8 mouse cellular contexts compared by ENCODE assay signal in genomic region chr1:30793357-30793883, GRCm38 (mm10).
"Had no signal": no experiment of that assay in that cellular context is flagged by ENCODE, and none has a peak within 500 bp of the region (broad histone marks: within the 10 kb centered on the region; RNA-seq: fewer than 3 reads in every experiment).

No protein-coding gene starts in this region.

- H3K36me3 ChIP-seq: limb, embryonic 13.5 days; midbrain, embryonic 12.5 days; stomach, embryonic 15.5 days had no signal

- H3K27ac ChIP-seq: layer of hippocampus, adult 2 months; limb, embryonic 13.5 days; liver, embryonic 14.5 days; midbrain, embryonic 12.5 days; stomach, embryonic 15.5 days had no signal

- DNase-seq: left cerebral cortex, postnatal 4 days; lung, adult 18-20 months; right cerebral cortex, postnatal 14 days had no signal

- H3K27me3 ChIP-seq: limb, embryonic 13.5 days; midbrain, embryonic 12.5 days; stomach, embryonic 15.5 days had no signal

- H3K4me1 ChIP-seq: midbrain, embryonic 12.5 days; stomach, embryonic 15.5 days had no signal

- H3K4me2 ChIP-seq: limb, embryonic 13.5 days; midbrain, embryonic 12.5 days; stomach, embryonic 15.5 days had no signal

- H3K4me3 ChIP-seq: layer of hippocampus, adult 2 months; limb, embryonic 13.5 days; midbrain, embryonic 12.5 days; stomach, embryonic 15.5 days had no signal

- H3K9me3 ChIP-seq: limb, embryonic 13.5 days; stomach, embryonic 15.5 days had no signal

- H3K9ac ChIP-seq: limb, embryonic 13.5 days; liver, embryonic 14.5 days; midbrain, embryonic 12.5 days; stomach, embryonic 15.5 days had no signal
